Mouse (Mus musculus) embryonic stem cell, embryonic (primary cell): Measurements from ENCODE around the gene Gm10912.
"Not testable (repeated sequence)": the region's sequence is repeated elsewhere in the genome, so short reads cannot be mapped to it uniquely, and the experiment has no call there.

Experiments
- CTCF ChIA-PET, 4 experiments: fragments of 300-600 bp in 2 of 4; fragments of 350-600 bp in 2 of 4; sonication (Branson Sonifier 250); formaldehyde crosslinking; loops; one replicate each; lab custom pipeline; 2022; ENCODE audit warnings: inconsistent platforms in 2 of 4; lab: Charles Lee
- POLR2A ChIA-PET, 4 experiments: fragments of 300-600 bp in 2 of 4; fragments of 350-600 bp in 2 of 4; sonication (Branson Sonifier 250); formaldehyde crosslinking; loops; one replicate each; lab custom pipeline; 2022; ENCODE audit warnings: antibody characterized with exemption in 4 of 4, inconsistent platforms in 1 of 4; lab: Charles Lee

Gm10912 gene

GRCm38 (mm10) chr2:104058381-104058780 is 7.2 kb upstream of the Gm10912 start:
- ChIA-PET POLR2A (no interaction called here), CTCF (no interaction called here)

GRCm38 (mm10) chr2:104058954-104059353 is 6.7 kb upstream of the Gm10912 start:
- CTCF ChIA-PET, result no interaction called here
- POLR2A ChIA-PET, result no interaction called here

GRCm38 (mm10) chr2:104059786-104060185 is 5.8 kb upstream of the Gm10912 start:
- CTCF ChIA-PET, result no interaction called here
- POLR2A ChIA-PET, result no interaction called here

- POLR2A ChIA-PET, result no interaction called here
- CTCF ChIA-PET, result no interaction called here
These were observed 4.6 kb upstream of the Gm10912 start for GRCm38 (mm10) chr2:104060996-104061395.

GRCm38 (mm10) chr2:104062665-104063064 is 3.0 kb upstream of the Gm10912 start:
- ChIA-PET CTCF (interaction anchor here in 1 of 4 experiments (0.6 kb wide), 1 partner anchor 706 kb away, joined by 3 read pairs; no protein-coding TSS in a partner anchor), POLR2A (interaction anchor here in 2 of 4 experiments (0.6 to 1.8 kb wide), 2 partner anchors 37 to 60 kb away, joined by 3 to 6 read pairs; partner anchors contain the start of gene A930018P22Rik (in 1 of the 2))

GRCm38 (mm10) chr2:104064152-104064551 is 1.5 kb upstream of the Gm10912 start:
- POLR2A ChIA-PET, result interaction anchor here in 1 of 4 experiments (1.0 kb wide), 1 partner anchor 15 kb away, joined by 3 read pairs; no protein-coding TSS in a partner anchor
- CTCF ChIA-PET, result interaction anchor here in 1 of 4 experiments (2.2 kb wide), 1 partner anchor 29 kb away, joined by 5 read pairs; no protein-coding TSS in a partner anchor

- POLR2A ChIA-PET, result interaction anchor here in 3 of 4 experiments (1.2 to 4.1 kb wide), 3 partner anchors 27 to 54 kb away, joined by 4 to 68 read pairs (median 34); partner anchors contain the start of genes Cd59a (in 2 of the 3) and A930018P22Rik (in 1 of the 3)
- CTCF ChIA-PET, result interaction anchor here in 1 of 4 experiments (1.2 kb wide), 1 partner anchor 67 kb away, joined by 3 read pairs; no protein-coding TSS in a partner anchor
These were observed 2.8 kb downstream of the Gm10912 start, which contains the start of gene Gm10799 for GRCm38 (mm10) chr2:104068450-104068849. Gene Gm10799, minus strand, starts transcription at chr2:104068550.

GRCm38 (mm10) chr2:104069704-104070185 is 4.1 kb downstream of the Gm10912 start, which contains the start of gene Cd59b:
Gene Cd59b, plus strand, starts transcription at chr2:104069849.
- POLR2A ChIA-PET, result interaction anchor here in 3 of 4 experiments (0.6 to 4.1 kb wide), 29 partner anchors 11 to 562 kb away, joined by 3 to 68 read pairs (median 4); partner anchors contain the start of genes A930018P22Rik (in 3 of the 3), Cd59a (in 2 of the 3) and Cstf3 (in 1 of the 3)
- CTCF ChIA-PET, result interaction anchor here in 1 of 4 experiments (0.6 kb wide), 1 partner anchor 371 kb away, joined by 3 read pairs; no protein-coding TSS in a partner anchor

GRCm38 (mm10) chr2:104078285-104078684 is 12.7 kb downstream of the Gm10912 start:
- CTCF ChIA-PET, result not testable (repeated sequence)
- POLR2A ChIA-PET, result interaction anchor here in 3 of 4 experiments (0.6 to 0.8 kb wide), 5 partner anchors 19 to 27 kb away, joined by 3 to 15 read pairs (median 5); no protein-coding TSS in a partner anchor

GRCm38 (mm10) chr2:104081436-104082050 is 15.9 kb downstream of the Gm10912 start:
- POLR2A ChIA-PET, CTCF ChIA-PET: not testable (repeated sequence)

GRCm38 (mm10) chr2:104082474-104082873 is 16.8 kb downstream of the Gm10912 start:
- POLR2A ChIA-PET, result no interaction called here

GRCm38 (mm10) chr2:104084027-104084426 is 18.4 kb downstream of the Gm10912 start:
- POLR2A ChIA-PET, CTCF ChIA-PET: not testable (repeated sequence)

More at GRCm38 (mm10) chr2:104082474-104082873, 16.8 kb downstream of the Gm10912 start:
- CTCF ChIA-PET, result no interaction called here

GRCm38 (mm10) chr2:104087562-104087961 is 21.9 kb downstream of the Gm10912 start:
- CTCF ChIA-PET, result not testable (repeated sequence)
- POLR2A ChIA-PET, result interaction anchor here in 2 of 4 experiments (0.6 to 1.4 kb wide), 4 partner anchors 30 to 71 kb away, joined by 3 to 5 read pairs (median 3); partner anchors contain the start of gene A930018P22Rik (in 1 of the 2)

- POLR2A ChIA-PET, result no interaction called here
These were observed 27.7 kb downstream of the Gm10912 start for GRCm38 (mm10) chr2:104093305-104093704.

GRCm38 (mm10) chr2:104095741-104096213 is 30.2 kb downstream of the Gm10912 start, which contains the start of gene Cd59a:
Gene Cd59a, plus strand, starts transcription at chr2:104095801.
- ChIA-PET POLR2A (interaction anchor here in 3 of 4 experiments (0.6 to 3.0 kb wide), 28 partner anchors 9 to 494 kb away, joined by 3 to 68 read pairs (median 4); partner anchors contain the start of genes A930018P22Rik (in 3 of the 3), Cd59b (in 2 of the 3), Cstf3 (in 2 of the 3) and Gm10799 (in 2 of the 3)), CTCF (interaction anchor here in 2 of 4 experiments (0.6 to 1.4 kb wide), 3 partner anchors 25 to 35 kb away, joined by 3 to 4 read pairs (median 4); partner anchors contain the start of gene A930018P22Rik (in 1 of the 2))

More at GRCm38 (mm10) chr2:104093305-104093704, 27.7 kb downstream of the Gm10912 start:
- CTCF ChIA-PET, result no interaction called here

- CTCF ChIA-PET, result interaction anchor here in 3 of 4 experiments (0.6 to 1.4 kb wide), 4 partner anchors 26 to 60 kb away, joined by 3 to 6 read pairs (median 4); partner anchors contain the start of gene A930018P22Rik (in 1 of the 3)
- POLR2A ChIA-PET, result interaction anchor here in 3 of 4 experiments (0.6 to 3.0 kb wide), 32 partner anchors 9 to 1910 kb away, joined by 3 to 68 read pairs (median 4); partner anchors contain the start of genes A930018P22Rik (in 3 of the 3), Cd59b (in 2 of the 3), Cstf3 (in 2 of the 3) and Gm10799 (in 2 of the 3)
These were observed 30.6 kb downstream of the Gm10912 start for GRCm38 (mm10) chr2:104096256-104096655.

GRCm38 (mm10) chr2:104096796-104097195 is 31.2 kb downstream of the Gm10912 start:
- ChIA-PET POLR2A (interaction anchor here in 3 of 4 experiments (0.6 to 3.0 kb wide), 28 partner anchors 8 to 1910 kb away, joined by 3 to 68 read pairs (median 4); partner anchors contain the start of genes A930018P22Rik (in 3 of the 3), Cd59b (in 2 of the 3), Gm10799 (in 2 of the 3) and Cstf3 (in 1 of the 3)), CTCF (interaction anchor here in 3 of 4 experiments (0.6 to 1.4 kb wide), 3 partner anchors 26 to 61 kb away, joined by 4 to 6 read pairs (median 4); partner anchors contain the start of gene A930018P22Rik (in 1 of the 3))

- CTCF ChIA-PET, result not testable (repeated sequence)
- POLR2A ChIA-PET, result interaction anchor here in 3 of 4 experiments (1.1 to 3.0 kb wide), 14 partner anchors 8 to 395 kb away, joined by 3 to 68 read pairs (median 6); partner anchors contain the start of genes A930018P22Rik (in 3 of the 3), Cd59b (in 1 of the 3) and Gm10799 (in 1 of the 3)
These were observed 31.8 kb downstream of the Gm10912 start for GRCm38 (mm10) chr2:104097396-104097795.
